Mouse (Mus musculus): ENCODE data around the gene Lct. TPM values are rescaled to one million over a fixed set of nuclear protein-coding genes. Genes with fewer than 3 reads are reported as not detected.
"Not testable (repeated sequence)": the region's sequence is repeated elsewhere in the genome, so short reads cannot be mapped to it uniquely, and the experiment has no call there.

The Lct gene
- polyA plus RNA-seq, 1 experiment from 2014 or later = 0.12 TPM

DNA sequence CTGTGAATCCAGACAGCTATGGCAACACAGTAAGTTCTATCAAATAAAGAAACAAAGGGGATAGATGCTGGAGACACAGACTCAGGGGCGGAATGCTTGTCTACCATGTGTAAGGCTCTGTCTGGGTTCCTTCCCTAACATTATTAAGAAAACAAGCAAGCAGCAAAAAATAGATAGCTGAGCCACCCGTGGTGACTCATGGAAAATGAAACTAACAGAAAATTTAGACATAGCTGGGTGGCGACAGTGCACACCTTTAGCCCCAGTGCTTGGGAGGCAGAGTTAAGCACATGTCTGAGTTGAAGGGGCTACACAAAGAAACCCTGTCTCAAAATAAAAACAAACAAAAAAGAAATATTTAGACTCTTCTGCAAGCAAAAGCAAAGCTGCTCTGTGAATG, 29.3 kb upstream of the Lct start:
- H3K4me2 ChIP-seq (ENCODE audit: low read length) = peak overlapping the region; percentile 81; the same call in 1 of the 2 replicates
- H3K4me1 ChIP-seq (ENCODE audit: control insufficient read depth, insufficient read depth, low read length) = peaks cover 6% of the 10 kb centered on the region; the same call in 1 of the 2 replicates
- H3K9ac ChIP-seq (replicated peaks; ENCODE audit: low read length) = no peak overlapping the region
- no peak overlapping the region for H3K4me3 ChIP-seq (replicated peaks; ENCODE audit: low read depth, low read length)
- no peak for ATAC-seq (ENCODE audit: low FRiP score, low TSS enrichment)
- peaks cover 18% of the 10 kb centered on the region for H3K36me3 ChIP-seq (ENCODE audit: control insufficient read depth, insufficient read depth, low read length)
- no peaks in the 10 kb centered on the region for H3K9me3 ChIP-seq (ENCODE audit: control insufficient read depth, low read length)
- no peak for DNase-seq
- H3K27me3 ChIP-seq (ENCODE audit: control insufficient read depth, insufficient read depth, low read length) = no peaks in the 10 kb centered on the region
- H3K27ac ChIP-seq (replicated peaks; ENCODE audit: low read depth, low read length) = no peak overlapping the region
- 60% methylated on average over 3 of the region's 3 CpGs for WGBS

DNA sequence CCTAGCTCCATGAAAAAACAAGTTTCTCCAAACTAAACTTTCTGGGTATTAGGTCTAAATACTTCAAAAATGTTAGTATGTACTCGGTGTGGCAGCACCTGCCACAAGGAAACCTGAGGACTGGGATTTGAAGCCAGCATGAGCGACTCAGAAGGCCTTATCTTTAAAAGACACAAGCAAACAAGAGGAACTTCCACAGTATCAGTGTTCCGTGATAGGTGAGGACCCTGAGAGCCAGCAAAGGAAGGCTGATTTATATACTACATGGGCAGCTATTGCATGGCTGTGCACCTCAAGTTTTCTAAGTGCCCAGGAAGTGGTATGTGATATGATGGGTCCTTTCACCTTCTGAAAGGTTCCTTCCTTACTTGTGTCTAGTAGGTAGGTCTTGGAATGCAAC, 25.0 kb upstream of the Lct start:
- H3K36me3 ChIP-seq (ENCODE audit: control insufficient read depth, insufficient read depth, low read length) = peaks cover 24% of the 10 kb centered on the region
- ATAC-seq (ENCODE audit: low FRiP score, low TSS enrichment) = no peak

DNA sequence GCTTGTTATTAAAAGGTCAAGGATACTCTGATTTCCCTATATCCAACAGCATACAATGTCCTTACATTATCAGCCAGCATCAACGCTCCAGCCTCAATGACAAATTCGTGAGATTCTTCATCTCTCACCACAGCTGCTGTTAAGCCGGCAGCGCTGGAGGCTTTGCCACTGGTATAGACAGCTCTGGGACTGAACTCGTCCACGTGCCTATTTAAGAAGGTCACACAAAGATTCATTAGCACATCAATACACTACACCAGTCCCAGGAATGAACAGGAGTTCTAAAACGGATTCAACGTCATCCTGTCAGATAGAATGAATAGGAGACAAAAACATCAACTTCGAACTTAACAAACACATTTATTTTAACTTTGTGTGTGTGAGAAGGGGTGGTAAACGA, 16.1 kb upstream of the Lct start:
- no peak overlapping the region for H3K4me2 ChIP-seq (ENCODE audit: low read length)
- H3K4me1 ChIP-seq (ENCODE audit: control insufficient read depth, insufficient read depth, low read length) = no peaks in the 10 kb centered on the region
- peak; percentile 31 for DNase-seq
- no peak overlapping the region for H3K4me3 ChIP-seq (replicated peaks; ENCODE audit: low read depth, low read length)
- H3K27ac ChIP-seq (replicated peaks; ENCODE audit: low read depth, low read length) = no peak overlapping the region
- no peak overlapping the region for H3K9ac ChIP-seq (replicated peaks; ENCODE audit: low read length)
- peaks cover 50% of the 10 kb centered on the region for H3K36me3 ChIP-seq (ENCODE audit: control insufficient read depth, insufficient read depth, low read length)
- no peaks in the 10 kb centered on the region for H3K27me3 ChIP-seq (ENCODE audit: control insufficient read depth, insufficient read depth, low read length)
- no peak for ATAC-seq (ENCODE audit: low FRiP score, low TSS enrichment)
- WGBS = 9% methylated on average over 10 of the region's 10 CpGs
- no peaks in the 10 kb centered on the region for H3K9me3 ChIP-seq (ENCODE audit: control insufficient read depth, low read length)

More for the DNA sequence above, 25.0 kb upstream of the Lct start:
- Histone ChIP-seq H3K27ac (replicated peaks; ENCODE audit: low read depth, low read length) (no peak overlapping the region), H3K9ac (replicated peaks; ENCODE audit: low read length) (no peak overlapping the region), H3K4me1 (ENCODE audit: control insufficient read depth, insufficient read depth, low read length) (0 out of 2 replicates have a peak, but pooled peaks cover 2% of the 10 kb centered on the region), H3K27me3 (ENCODE audit: control insufficient read depth, insufficient read depth, low read length) (no peaks in the 10 kb centered on the region), H3K4me3 (replicated peaks; ENCODE audit: low read depth, low read length) (no peak overlapping the region), H3K4me2 (ENCODE audit: low read length) (no peak overlapping the region), H3K9me3 (ENCODE audit: control insufficient read depth, low read length) (no peaks in the 10 kb centered on the region)
- WGBS = 96% methylated on average over 3 of the region's 3 CpGs
- no peak for DNase-seq

DNA sequence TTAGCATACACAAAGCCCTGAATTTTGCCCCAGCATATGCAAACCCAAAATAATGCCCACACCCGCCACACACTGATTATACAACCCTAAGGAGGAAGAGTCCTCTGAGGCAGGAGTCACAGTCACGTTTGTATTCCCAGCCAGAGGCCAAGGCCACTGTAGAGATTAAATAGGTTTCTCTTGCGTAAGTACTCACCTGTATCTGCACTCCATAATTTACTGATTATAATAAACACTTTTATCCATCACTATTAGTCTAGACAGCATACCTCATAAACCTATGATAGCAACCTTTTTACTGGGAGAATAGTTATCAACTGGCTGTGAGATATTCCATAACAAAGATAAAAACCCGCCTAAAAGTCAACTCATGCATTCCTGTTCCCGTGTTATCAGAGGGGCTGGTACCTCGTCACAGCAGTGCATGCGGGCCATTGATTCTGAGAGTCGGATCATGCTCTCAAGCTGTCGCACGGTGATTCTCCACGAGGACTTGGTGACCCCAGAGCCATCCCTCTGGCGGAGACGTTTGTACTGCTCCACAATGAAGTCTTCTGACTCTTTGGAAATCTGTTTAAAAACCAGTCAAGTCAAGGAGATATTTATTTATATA, 9.7 kb upstream of the Lct start:
- H3K4me1 ChIP-seq (ENCODE audit: control insufficient read depth, insufficient read depth, low read length) = no peaks in the 10 kb centered on the region
- H3K27ac ChIP-seq (replicated peaks; ENCODE audit: low read depth, low read length) = no peak overlapping the region
- no peaks in the 10 kb centered on the region for H3K9me3 ChIP-seq (ENCODE audit: control insufficient read depth, low read length)
- 93% methylated on average over 13 of the region's 13 CpGs for WGBS
- no peak overlapping the region for H3K4me3 ChIP-seq (replicated peaks; ENCODE audit: low read depth, low read length)
- no peaks in the 10 kb centered on the region for H3K27me3 ChIP-seq (ENCODE audit: control insufficient read depth, insufficient read depth, low read length)
- H3K4me2 ChIP-seq (ENCODE audit: low read length) = no peak overlapping the region
- ATAC-seq (ENCODE audit: low FRiP score, low TSS enrichment) (no peak), DNase-seq (no peak)
- H3K9ac ChIP-seq (replicated peaks; ENCODE audit: low read length) = no peak overlapping the region
- H3K36me3 ChIP-seq (ENCODE audit: control insufficient read depth, insufficient read depth, low read length) = peaks cover 55% of the 10 kb centered on the region

DNA sequence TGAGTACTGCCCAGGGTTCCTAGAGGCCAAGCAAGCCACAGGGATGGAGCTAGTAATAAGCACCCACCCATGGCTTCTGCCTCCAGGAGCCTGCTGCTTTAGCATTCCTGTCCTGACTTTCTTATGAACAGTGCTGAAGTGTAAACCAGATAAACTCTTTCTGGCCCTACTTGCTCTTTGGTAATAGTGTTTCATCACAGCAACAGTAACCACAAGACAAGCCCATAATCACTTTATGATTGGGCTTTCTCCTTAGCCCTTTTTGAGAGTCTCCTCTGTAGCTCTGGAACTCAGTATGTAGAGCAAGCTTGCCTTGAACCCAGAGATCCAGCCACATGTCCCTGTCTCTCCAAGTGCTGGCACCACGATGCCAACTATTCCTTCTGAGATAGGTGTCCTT, 2.2 kb upstream of the Lct start:
- Histone ChIP-seq H3K36me3 (ENCODE audit: control insufficient read depth, insufficient read depth, low read length) (peaks cover 29% of the 10 kb centered on the region), H3K9ac (replicated peaks; ENCODE audit: low read length) (no peak overlapping the region), H3K4me3 (replicated peaks; ENCODE audit: low read depth, low read length) (no peak overlapping the region), H3K4me2 (ENCODE audit: low read length) (no peak overlapping the region), H3K4me1 (ENCODE audit: control insufficient read depth, insufficient read depth, low read length) (no peaks in the 10 kb centered on the region), H3K9me3 (ENCODE audit: control insufficient read depth, low read length) (no peaks in the 10 kb centered on the region), H3K27me3 (ENCODE audit: control insufficient read depth, insufficient read depth, low read length) (no peaks in the 10 kb centered on the region), H3K27ac (replicated peaks; ENCODE audit: low read depth, low read length) (no peak overlapping the region)
- DNase-seq (no peak), ATAC-seq (ENCODE audit: low FRiP score, low TSS enrichment) (no peak)
- WGBS = 98% methylated on average over 1 of the region's 1 CpGs

DNA sequence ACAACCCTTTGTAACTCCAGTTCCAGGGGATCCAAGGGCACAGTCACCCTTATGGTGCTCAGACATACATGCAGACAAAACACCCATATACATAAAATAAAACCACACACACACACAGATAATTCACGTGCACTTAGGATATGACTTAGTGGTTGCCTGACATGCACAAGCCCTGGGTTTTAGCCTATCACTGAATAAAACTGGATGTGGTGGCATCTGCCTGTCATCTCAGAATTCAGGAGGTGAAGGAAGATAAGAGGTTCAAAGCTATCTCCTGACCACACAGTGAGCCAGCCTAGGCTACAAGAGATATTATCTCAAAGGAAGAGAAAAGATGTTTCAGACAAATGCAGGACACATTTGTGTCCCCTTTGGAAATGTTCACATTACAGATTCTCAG, 953 bp downstream of the Lct start:
- Histone ChIP-seq H3K36me3 (ENCODE audit: control insufficient read depth, insufficient read depth, low read length) (peaks cover 3% of the 10 kb centered on the region; the same call in 1 of the 2 replicates), H3K4me2 (ENCODE audit: low read length) (no peak overlapping the region), H3K4me3 (replicated peaks; ENCODE audit: low read depth, low read length) (no peak overlapping the region), H3K27ac (replicated peaks; ENCODE audit: low read depth, low read length) (no peak overlapping the region), H3K9ac (replicated peaks; ENCODE audit: low read length) (no peak overlapping the region), H3K9me3 (ENCODE audit: control insufficient read depth, low read length) (no peaks in the 10 kb centered on the region), H3K4me1 (ENCODE audit: control insufficient read depth, insufficient read depth, low read length) (no peaks in the 10 kb centered on the region), H3K27me3 (ENCODE audit: control insufficient read depth, insufficient read depth, low read length) (no peaks in the 10 kb centered on the region)
- DNase-seq = no peak
- 94% methylated on average over 1 of the region's 1 CpGs for WGBS
- no peak for ATAC-seq (ENCODE audit: low FRiP score, low TSS enrichment)

DNA sequence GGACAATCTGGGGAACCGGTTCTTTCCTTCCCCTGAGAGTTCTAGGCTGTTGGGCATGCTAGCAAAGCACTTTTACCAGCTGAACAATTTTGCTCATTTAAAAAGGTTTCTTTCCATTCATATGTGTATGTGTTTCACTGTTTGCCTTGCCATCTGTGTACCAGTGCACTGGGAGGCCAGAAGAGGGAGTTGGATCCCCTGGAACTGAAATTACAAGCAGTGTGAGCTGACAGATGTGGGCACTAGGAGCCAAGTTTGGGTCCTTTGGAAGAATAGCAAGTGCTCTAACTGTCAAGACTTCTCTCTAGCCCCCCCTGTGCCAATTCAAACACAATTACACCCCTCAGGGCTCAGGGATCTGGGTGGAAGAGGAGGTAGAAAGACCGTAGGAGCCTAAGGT, 3.3 kb downstream of the Lct start:
- H3K4me2 ChIP-seq (ENCODE audit: low read length) = no peak overlapping the region
- H3K4me3 ChIP-seq (replicated peaks; ENCODE audit: low read depth, low read length) = no peak overlapping the region
- H3K27ac ChIP-seq (replicated peaks; ENCODE audit: low read depth, low read length) = no peak overlapping the region
- H3K9me3 ChIP-seq (ENCODE audit: control insufficient read depth, low read length) = no peaks in the 10 kb centered on the region
- DNase-seq (no peak), ATAC-seq (ENCODE audit: low FRiP score, low TSS enrichment) (no peak)
- H3K27me3 ChIP-seq (ENCODE audit: control insufficient read depth, insufficient read depth, low read length) = no peaks in the 10 kb centered on the region
- WGBS = 77% methylated on average over 2 of the region's 2 CpGs
- H3K4me1 ChIP-seq (ENCODE audit: control insufficient read depth, insufficient read depth, low read length) = no peaks in the 10 kb centered on the region
- H3K9ac ChIP-seq (replicated peaks; ENCODE audit: low read length) = no peak overlapping the region
- no peaks in the 10 kb centered on the region for H3K36me3 ChIP-seq (ENCODE audit: control insufficient read depth, insufficient read depth, low read length)

DNA sequence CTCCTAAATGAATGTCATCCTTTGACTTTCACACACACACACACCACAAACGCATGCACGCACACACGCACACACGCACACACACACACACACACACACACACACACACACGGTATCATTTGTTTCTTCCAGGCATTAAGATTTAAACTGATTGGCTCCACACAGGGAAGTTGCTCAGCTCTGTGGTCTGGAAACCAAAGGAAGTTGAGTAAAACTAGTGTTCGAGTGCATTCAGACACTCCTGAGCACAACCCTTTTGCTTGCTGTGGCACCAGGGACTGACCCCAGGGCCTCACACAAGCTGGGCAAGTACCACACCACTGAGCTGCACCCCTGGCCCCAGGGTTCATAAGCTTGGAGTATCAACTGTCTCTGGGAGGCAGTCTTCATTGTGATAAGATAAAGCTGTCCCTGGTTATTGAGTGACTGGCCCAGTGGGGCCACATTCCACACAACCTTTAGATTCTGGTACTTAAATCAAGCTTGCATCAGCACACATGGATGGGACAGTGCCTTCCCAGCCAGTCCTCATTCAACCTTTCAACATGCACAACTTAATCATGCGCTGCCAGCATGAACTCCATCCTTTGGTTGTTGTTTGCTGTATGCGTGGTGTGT, 5.0 kb downstream of the Lct start:
- ATAC-seq (ENCODE audit: low FRiP score, low TSS enrichment) (no peak), DNase-seq (no peak)
- Histone ChIP-seq H3K4me3 (replicated peaks; ENCODE audit: low read depth, low read length) (no peak overlapping the region), H3K27me3 (ENCODE audit: control insufficient read depth, insufficient read depth, low read length) (no peaks in the 10 kb centered on the region), H3K36me3 (ENCODE audit: control insufficient read depth, insufficient read depth, low read length) (no peaks in the 10 kb centered on the region), H3K9ac (replicated peaks; ENCODE audit: low read length) (no peak overlapping the region), H3K4me2 (ENCODE audit: low read length) (no peak overlapping the region), H3K9me3 (ENCODE audit: control insufficient read depth, low read length) (no peaks in the 10 kb centered on the region), H3K4me1 (ENCODE audit: control insufficient read depth, insufficient read depth, low read length) (no peaks in the 10 kb centered on the region), H3K27ac (replicated peaks; ENCODE audit: low read depth, low read length) (no peak overlapping the region)
- WGBS = 94% methylated on average over 8 of the region's 8 CpGs

DNA sequence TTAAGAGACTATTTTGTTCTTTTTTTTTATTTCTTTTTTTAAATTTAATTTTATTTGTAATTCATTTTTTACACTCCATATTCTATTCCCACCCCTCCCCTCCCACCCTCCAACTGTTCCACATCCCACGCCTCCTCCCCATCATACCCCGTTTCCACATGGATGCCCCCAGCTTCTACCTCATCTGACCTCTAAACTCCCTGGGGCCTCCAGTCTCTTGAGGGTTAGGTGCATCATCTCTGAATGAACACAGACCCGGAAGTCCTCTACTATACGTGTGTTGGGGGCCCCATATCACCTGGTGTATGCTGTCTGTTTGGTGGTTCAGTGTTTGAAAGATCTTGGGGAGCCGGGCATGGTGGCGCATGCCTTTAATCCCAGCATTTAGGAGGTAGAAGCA, 8.9 kb downstream of the Lct start:
- not testable (repeated sequence) for ATAC-seq (ENCODE audit: low FRiP score, low TSS enrichment); H3K4me1 ChIP-seq (ENCODE audit: control insufficient read depth, insufficient read depth, low read length); H3K9ac ChIP-seq (replicated peaks; ENCODE audit: low read length); DNase-seq; H3K4me3 ChIP-seq (replicated peaks; ENCODE audit: low read depth, low read length); H3K9me3 ChIP-seq (ENCODE audit: control insufficient read depth, low read length); H3K27me3 ChIP-seq (ENCODE audit: control insufficient read depth, insufficient read depth, low read length); H3K27ac ChIP-seq (replicated peaks; ENCODE audit: low read depth, low read length); H3K36me3 ChIP-seq (ENCODE audit: control insufficient read depth, insufficient read depth, low read length); H3K4me2 ChIP-seq (ENCODE audit: low read length)
- 87% methylated on average over 6 of the region's 6 CpGs for WGBS

All from midbrain, embryonic 14.5 days (tissue).